Mouse (Mus musculus): ENCODE measurements around the gene Lmntd2.

- TF ChIP-seq CTCF (IDR thresholded peaks at IDR 0.05; ENCODE audit: borderline replicate concordance, extremely low read depth, insufficient read depth, insufficient read length) (no peak), POLR2A (IDR thresholded peaks at IDR 0.05; ENCODE audit: borderline replicate concordance, extremely low read depth, insufficient read depth, insufficient read length, poor library complexity, severe bottlenecking) (no peak)
Measured at GRCm38 (mm10) chr7:141218141-141218540, 4.3 kb upstream of the Lmntd2 start.

All from brain, embryonic 14.5 days (tissue).